Mouse (Mus musculus): Measurements from ENCODE around the gene Mmp24. TPM values are rescaled to one million over a fixed set of nuclear protein-coding genes. Genes with fewer than 3 reads are reported as not detected.

Gene Mmp24
- 0.17 TPM for polyA plus RNA-seq (2014; fragmentation: Illumina TruSeq; extraction: RNeasy Lipid Tissue Mini Kit (QIAGEN cat#74804); ENCODE audit: low read depth, low replicate concordance)

GRCm38 (mm10) chr2:155774927-155775684, at the start of gene Mmp24:
Mmp24 (plus strand) TSS chr2:155775342.

GRCm38 (mm10) chr2:155729158-155729645, 45.9 kb upstream of the Mmp24 start, which contains the start of gene Edem2:
Edem2 (minus strand) TSS chr2:155729475.

GRCm38 (mm10) chr2:155735766-155736165, 39.4 kb upstream of the Mmp24 start, which contains the start of gene Gm17581:
Gm17581 (minus strand) TSS chr2:155735866.

GRCm38 (mm10) chr2:155751014-155751786, 23.9 kb upstream of the Mmp24 start, which contains the start of gene Procr:
Procr (plus strand) TSS chr2:155751117.

GRCm38 (mm10) chr2:155819392-155819448, 44.1 kb downstream of the Mmp24 start, which contains the start of gene BC029722:
BC029722 (minus strand) TSS chr2:155819426.

GRCm38 (mm10) chr2:155826630-155827424, 51.7 kb downstream of the Mmp24 start, which contains the start of gene Eif6:
Eif6 (minus strand) TSS chr2:155826925.

GRCm38 (mm10) chr2:155834732-155835131, 59.6 kb downstream of the Mmp24 start, which contains the start of gene Fam83c:
Fam83c (minus strand) TSS chr2:155834854.

Other genes with a start within 250 kb of the Mmp24 start
- gene Gss, start 182.5 kb upstream of the Mmp24 start, polyA plus RNA-seq (2014; fragmentation: Illumina TruSeq; extraction: RNeasy Lipid Tissue Mini Kit (QIAGEN cat#74804); ENCODE audit: low read depth, low replicate concordance), result 10.0 TPM
- not detected for gene Myh7b, start 164.1 kb upstream of the Mmp24 start, polyA plus RNA-seq (2014; fragmentation: Illumina TruSeq; extraction: RNeasy Lipid Tissue Mini Kit (QIAGEN cat#74804); ENCODE audit: low read depth, low replicate concordance)
- 135 TPM for gene Trpc4ap, start 83.0 kb upstream of the Mmp24 start, polyA plus RNA-seq (2014; fragmentation: Illumina TruSeq; extraction: RNeasy Lipid Tissue Mini Kit (QIAGEN cat#74804); ENCODE audit: low read depth, low replicate concordance)
- gene Edem2, start 45.9 kb upstream of the Mmp24 start, polyA plus RNA-seq (2014; fragmentation: Illumina TruSeq; extraction: RNeasy Lipid Tissue Mini Kit (QIAGEN cat#74804); ENCODE audit: low read depth, low replicate concordance), result 13.9 TPM
- gene Gm17581, start 39.5 kb upstream of the Mmp24 start, polyA plus RNA-seq (2014; fragmentation: Illumina TruSeq; extraction: RNeasy Lipid Tissue Mini Kit (QIAGEN cat#74804); ENCODE audit: low read depth, low replicate concordance), result not detected
- 26.1 TPM for gene Procr, start 24.2 kb upstream of the Mmp24 start, polyA plus RNA-seq (2014; fragmentation: Illumina TruSeq; extraction: RNeasy Lipid Tissue Mini Kit (QIAGEN cat#74804); ENCODE audit: low read depth, low replicate concordance)
- gene BC029722, start 44.1 kb downstream of the Mmp24 start, polyA plus RNA-seq (2014; fragmentation: Illumina TruSeq; extraction: RNeasy Lipid Tissue Mini Kit (QIAGEN cat#74804); ENCODE audit: low read depth, low replicate concordance), result 203 TPM
- gene Eif6, start 51.6 kb downstream of the Mmp24 start, polyA plus RNA-seq (2014; fragmentation: Illumina TruSeq; extraction: RNeasy Lipid Tissue Mini Kit (QIAGEN cat#74804); ENCODE audit: low read depth, low replicate concordance), result 17.1 TPM
- gene Fam83c, start 59.5 kb downstream of the Mmp24 start, polyA plus RNA-seq (2014; fragmentation: Illumina TruSeq; extraction: RNeasy Lipid Tissue Mini Kit (QIAGEN cat#74804); ENCODE audit: low read depth, low replicate concordance), result 0.17 TPM
- gene Uqcc1, start 155.0 kb downstream of the Mmp24 start, polyA plus RNA-seq (2014; fragmentation: Illumina TruSeq; extraction: RNeasy Lipid Tissue Mini Kit (QIAGEN cat#74804); ENCODE audit: low read depth, low replicate concordance), result 74.9 TPM
- not detected for gene Gm15557, start 165.4 kb downstream of the Mmp24 start, polyA plus RNA-seq (2014; fragmentation: Illumina TruSeq; extraction: RNeasy Lipid Tissue Mini Kit (QIAGEN cat#74804); ENCODE audit: low read depth, low replicate concordance)
- not detected for gene Gdf5, start 170.0 kb downstream of the Mmp24 start, polyA plus RNA-seq (2014; fragmentation: Illumina TruSeq; extraction: RNeasy Lipid Tissue Mini Kit (QIAGEN cat#74804); ENCODE audit: low read depth, low replicate concordance)
- gene Cep250, start 181.1 kb downstream of the Mmp24 start, polyA plus RNA-seq (2014; fragmentation: Illumina TruSeq; extraction: RNeasy Lipid Tissue Mini Kit (QIAGEN cat#74804); ENCODE audit: low read depth, low replicate concordance), result 1.1 TPM
- 0.64 TPM for gene 6430550D23Rik, start 232.6 kb downstream of the Mmp24 start, polyA plus RNA-seq (2014; fragmentation: Illumina TruSeq; extraction: RNeasy Lipid Tissue Mini Kit (QIAGEN cat#74804); ENCODE audit: low read depth, low replicate concordance)
- gene Ergic3, start 232.7 kb downstream of the Mmp24 start, polyA plus RNA-seq (2014; fragmentation: Illumina TruSeq; extraction: RNeasy Lipid Tissue Mini Kit (QIAGEN cat#74804); ENCODE audit: low read depth, low replicate concordance), result 23.6 TPM